Mouse (Mus musculus) forelimb bud, embryonic 11.5 days (tissue): ENCODE measurements around the gene Rgl2.

ENCODE experiments used
- DNase-seq: peaks from one replicate; pipeline ENCODE4 v3.0.0-alpha.2; 2012; ENCODE audit warnings: low read depth, low spot score

The Rgl2 gene

GRCm38 (mm10) chr17:33908331-33909076 is 20.8 kb upstream of the Rgl2 start:
- no peak for DNase-seq

GRCm38 (mm10) chr17:33909077-33909868 is 20.1 kb upstream of the Rgl2 start, which contains the start of gene Daxx:
Gene Daxx, plus strand, starts transcription at chr17:33909414.
- DNase-seq = peak; percentile 97

- no peak for DNase-seq
Observed at GRCm38 (mm10) chr17:33909869-33910250, 19.5 kb upstream of the Rgl2 start.

- DNase-seq = no peak
Observed at GRCm38 (mm10) chr17:33910346-33911051, 18.8 kb upstream of the Rgl2 start.

GRCm38 (mm10) chr17:33911052-33911812 is 18.1 kb upstream of the Rgl2 start:
- DNase-seq = no peak

DNA sequence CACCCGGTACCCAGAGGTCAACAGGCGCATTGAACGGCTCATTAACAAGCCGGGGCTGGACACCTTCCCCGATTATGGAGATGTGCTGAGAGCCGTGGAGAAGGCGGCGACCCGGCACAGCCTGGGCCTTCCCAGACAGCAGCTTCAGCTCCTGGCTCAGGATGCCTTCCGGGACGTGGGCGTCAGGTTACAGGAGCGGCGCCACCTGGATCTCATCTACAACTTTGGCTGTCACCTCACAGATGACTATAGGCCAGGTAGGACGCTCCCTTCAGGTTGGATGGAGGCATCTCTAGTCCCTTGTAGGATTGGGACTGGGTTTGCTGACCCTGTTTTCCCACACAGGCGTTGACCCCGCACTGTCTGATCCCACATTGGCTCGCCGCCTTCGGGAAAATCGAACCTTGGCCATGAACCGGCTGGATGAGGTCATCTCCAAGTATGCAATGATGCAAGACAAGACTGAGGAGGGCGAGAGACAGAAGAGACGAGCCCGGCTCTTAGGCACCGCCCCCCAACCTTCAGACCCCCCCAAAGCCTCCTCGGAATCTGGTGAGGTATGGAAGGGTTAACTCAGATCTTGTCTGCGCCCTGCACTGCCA is 17.4 kb upstream of the Rgl2 start:
- no peak for DNase-seq

DNA sequence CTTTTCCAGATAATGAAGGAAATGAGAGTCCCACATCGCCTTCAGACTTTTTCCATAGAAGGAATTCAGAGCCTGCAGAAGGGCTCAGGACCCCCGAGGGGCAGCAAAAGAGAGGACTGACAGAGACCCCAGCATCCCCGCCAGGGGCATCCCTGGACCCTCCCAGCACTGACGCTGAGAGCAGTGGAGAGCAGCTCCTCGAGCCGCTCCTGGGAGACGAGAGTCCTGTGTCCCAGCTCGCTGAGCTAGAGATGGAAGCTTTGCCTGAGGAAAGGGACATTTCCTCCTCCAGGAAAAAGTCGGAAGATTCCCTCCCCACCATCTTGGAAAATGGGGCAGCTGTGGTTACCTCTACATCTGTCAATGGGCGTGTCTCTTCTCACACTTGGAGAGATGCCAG is 16.1 kb upstream of the Rgl2 start:
- no peak for DNase-seq

DNA sequence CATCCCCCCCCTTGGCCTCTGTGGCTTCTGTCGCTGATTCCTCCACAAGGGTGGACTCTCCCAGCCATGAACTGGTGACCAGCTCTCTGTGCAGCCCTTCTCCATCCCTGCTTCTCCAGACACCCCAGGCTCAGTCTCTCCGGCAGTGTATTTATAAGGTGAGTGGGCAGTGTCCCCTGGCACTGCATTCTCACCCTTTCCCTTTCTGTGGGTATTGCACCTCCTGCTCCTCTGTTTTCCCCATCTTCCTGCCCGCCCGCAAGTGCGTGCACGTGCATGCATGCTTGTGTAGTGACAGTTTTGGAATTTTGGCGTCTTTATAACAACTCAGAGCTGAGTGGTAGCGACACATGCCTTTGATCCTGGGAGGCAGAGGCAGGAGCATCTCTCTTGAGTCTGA is 15.4 kb upstream of the Rgl2 start:
- DNase-seq = no peak

DNA sequence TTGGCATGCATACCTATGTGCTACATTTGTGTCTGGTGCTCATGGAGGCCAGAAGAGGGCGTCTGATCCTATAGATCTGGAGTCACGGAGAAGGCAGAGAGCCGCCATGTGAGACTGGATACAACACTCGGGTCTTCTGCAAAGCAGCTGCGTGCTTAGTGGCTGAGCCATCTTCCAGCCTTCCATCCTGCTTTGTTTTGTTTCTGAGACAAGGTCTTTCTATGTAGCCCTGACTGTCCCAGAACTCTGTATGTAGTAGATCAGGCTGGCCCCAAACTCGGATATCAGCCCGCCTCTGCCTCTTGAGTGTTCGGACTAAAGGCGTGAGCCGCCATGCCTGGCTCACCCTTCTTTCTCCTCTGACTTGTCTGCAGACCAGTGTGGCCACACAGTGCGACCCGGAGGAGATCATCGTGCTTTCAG is 14.4 kb upstream of the Rgl2 start:
- no peak for DNase-seq

DNA sequence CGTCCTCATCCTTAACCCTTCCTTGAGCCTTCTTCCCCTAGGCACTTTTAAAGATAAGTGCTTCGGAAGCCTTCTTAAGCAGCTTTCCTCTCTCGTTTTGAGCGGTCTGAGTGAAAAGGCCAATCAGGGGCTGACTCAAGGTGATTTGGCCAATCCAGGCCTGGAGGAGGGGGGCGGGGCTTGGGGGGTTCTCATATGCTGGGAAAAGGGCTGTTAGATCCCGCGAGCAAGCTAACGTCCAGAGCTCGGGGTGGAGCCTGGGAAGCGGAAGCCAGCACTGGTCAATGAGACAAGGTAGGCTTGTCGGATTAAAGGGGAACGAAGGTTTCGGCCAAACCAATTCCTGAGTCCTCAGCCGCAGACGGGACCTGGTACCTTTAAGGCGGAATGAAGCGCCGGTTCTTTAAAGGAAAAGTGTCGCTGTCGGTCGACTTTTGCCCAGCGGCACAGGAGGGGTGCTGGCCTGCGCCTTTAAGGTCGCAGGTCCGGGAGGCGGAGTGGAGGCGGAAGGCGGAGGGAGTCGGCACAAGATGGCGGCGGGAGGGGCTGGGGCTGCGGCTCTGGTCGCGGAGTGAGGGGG is 13.6 kb upstream of the Rgl2 start, which contains the start of the genes Tapbp and Zbtb22:
Gene Tapbp, plus strand, starts transcription at position 229 of the 580 bp plus-strand sequence.
Gene Zbtb22, plus strand, starts transcription at position 234 of the 580 bp plus-strand sequence.
- DNase-seq = peak; percentile 99

DNA sequence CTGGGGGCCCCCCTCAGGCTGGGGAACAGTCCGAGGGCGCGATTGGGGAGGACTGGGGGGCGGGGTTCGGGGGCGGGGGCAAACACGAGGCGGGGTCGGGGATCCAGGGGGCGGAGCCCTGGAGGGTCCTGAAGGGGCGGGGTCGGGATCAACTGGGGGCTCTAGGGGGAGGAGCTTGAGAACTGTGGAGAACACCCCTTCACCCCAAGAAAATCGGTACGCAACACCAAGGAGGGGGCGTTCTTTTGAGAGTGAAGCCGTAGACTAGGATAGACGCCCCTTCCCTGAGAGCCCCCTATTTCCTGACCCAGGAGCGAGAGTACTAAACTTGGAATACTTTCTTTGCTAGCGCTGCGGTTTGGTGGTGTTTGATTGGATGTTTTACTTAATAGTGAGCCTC is 13.0 kb upstream of the Rgl2 start:
- DNase-seq = peak; percentile 67

- DNase-seq = no peak
Observed at GRCm38 (mm10) chr17:33916847-33917655, 12.3 kb upstream of the Rgl2 start.

GRCm38 (mm10) chr17:33917656-33918292 is 11.6 kb upstream of the Rgl2 start:
- no peak for DNase-seq

GRCm38 (mm10) chr17:33918293-33919203 is 10.8 kb upstream of the Rgl2 start:
- DNase-seq = no peak

DNA sequence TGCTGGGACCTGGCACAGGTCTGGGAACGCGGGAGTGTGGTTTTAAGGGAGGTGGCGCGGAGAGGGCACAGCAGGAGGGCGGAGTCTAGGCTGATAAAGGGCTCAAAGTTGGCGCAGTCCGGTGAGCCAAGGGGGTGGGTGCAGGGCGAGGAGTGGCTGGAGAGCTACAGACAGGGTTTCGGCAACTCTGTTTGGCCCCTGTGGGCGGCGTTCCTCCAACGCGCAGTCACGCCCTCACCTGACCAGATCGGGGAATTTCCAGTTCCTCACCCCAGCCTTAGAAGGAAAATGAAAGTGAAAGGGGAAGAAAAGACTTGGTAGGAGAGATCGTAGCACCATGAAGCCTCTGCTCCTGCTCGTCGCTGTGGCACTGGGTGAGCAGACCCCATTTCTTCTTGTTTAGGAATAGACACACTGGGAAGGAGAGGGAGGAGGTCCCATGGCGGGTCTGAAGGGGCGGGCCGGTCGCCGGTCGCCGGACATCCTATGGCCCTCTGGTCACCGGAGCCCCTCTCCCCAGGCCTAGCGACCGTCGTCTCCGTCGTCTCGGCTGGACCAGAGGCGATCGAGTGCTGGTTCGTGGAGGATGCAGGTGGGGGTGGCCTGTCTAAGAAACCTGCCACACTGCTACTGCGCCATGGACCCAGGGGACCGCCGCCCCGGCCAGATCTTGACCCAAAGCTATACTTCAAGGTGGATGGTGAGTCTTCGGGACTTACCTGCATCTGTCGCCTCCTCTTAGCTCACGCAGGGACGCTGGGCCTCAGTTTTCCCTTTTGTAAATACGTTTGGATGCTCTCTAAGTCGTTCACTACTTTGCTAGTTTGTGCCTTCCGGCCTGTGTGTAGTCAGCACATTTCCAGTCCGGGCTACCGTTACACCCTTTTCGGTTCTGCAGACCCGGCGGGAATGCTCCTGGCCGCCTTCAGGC is 9.7 kb upstream of the Rgl2 start:
- no peak for DNase-seq

GRCm38 (mm10) chr17:33920282-33921097 is 8.9 kb upstream of the Rgl2 start:
- DNase-seq = peak; percentile 80
